Mouse (Mus musculus) adipose tissue, adult 10 weeks (tissue): ENCODE data around the gene Naa50. TPM values are rescaled to one million over a fixed set of nuclear protein-coding genes. Genes with fewer than 3 reads are reported as not detected.

Experiments used
- polyA plus RNA-seq: library from polyadenylated mRNA; stranded (reverse); fragments of 350-450 nt; fragmentation: Illumina TruSeq; extraction: RNeasy Lipid Tissue Mini Kit (QIAGEN cat#74804); gene quantifications from one replicate; pipeline ENCODE4 v1.2.3, GENCODE M21; 2014; ENCODE audit warnings: low read depth, low replicate concordance

The Naa50 gene
- 38.2 TPM for polyA plus RNA-seq

GRCm38 (mm10) chr16:44139536-44140185 is at the start of gene Naa50, which contains the start of gene Atp6v1a:
Gene Naa50 (plus strand): TSS chr16:44139830.
Gene Atp6v1a (minus strand): TSS chr16:44139705.

GRCm38 (mm10) chr16:44173155-44173941 is 33.7 kb downstream of the Naa50 start, which contains the start of gene Usf3:
Gene Usf3 (plus strand): TSS chr16:44173246.

Other genes starting within 250 kb of the Naa50 start
- 12.4 TPM for gene Qtrt2, start 213.0 kb upstream of the Naa50 start, polyA plus RNA-seq
- 1.1 TPM for gene Zdhhc23, start 160.0 kb upstream of the Naa50 start, polyA plus RNA-seq
- gene Gramd1c, start 76.5 kb upstream of the Naa50 start, polyA plus RNA-seq: 5.1 TPM
- gene Atp6v1a, start 125 bp upstream of the Naa50 start, polyA plus RNA-seq: 55.5 TPM
- gene Usf3, start 33.4 kb downstream of the Naa50 start, polyA plus RNA-seq: 8.0 TPM
- 0.31 TPM for gene Sidt1, start 193.4 kb downstream of the Naa50 start, polyA plus RNA-seq
- 12.9 TPM for gene Spice1, start 207.3 kb downstream of the Naa50 start, polyA plus RNA-seq